Mouse (Mus musculus) neural tube, embryonic 14.5 days (tissue): ENCODE measurements at regions not wholly inside any gene's neighbourhood (a gene's known extent, or its start where the extent isn't known, plus 50 kb on each side); places are given as distances from the start of the nearest gene placed in this dataset.
A peak's percentile ranks its signal among the peaks of the same experiment; 100 is the strongest.

Experiments
- ATAC-seq: fragments of 200-750 bp; cut with Nextera tagmentation; 2 replicates; pipeline ENCODE4 v1.8.0; 2017; ENCODE audit warnings: low read depth, mild to moderate bottlenecking, moderate TSS enrichment, moderate library complexity
- H3K27ac ChIP-seq: fragments of 300-500 bp; sonication (generic); 2 replicates; pipeline ENCODE4 v1.5.1; 2014; ENCODE audit warnings: low read depth, mild to moderate bottlenecking, control low read depth, low read length, moderate library complexity, mixed read lengths
- H3K27me3 ChIP-seq: fragments of 300-500 bp; sonication (generic); 2 replicates; pipeline ENCODE4 v1.6.1; 2014; ENCODE audit warnings: low read length; ENCODE audit not compliant: control insufficient read depth, insufficient read depth
- H3K36me3 ChIP-seq: fragments of 300-500 bp; sonication (generic); 2 replicates; pipeline ENCODE4 v1.6.1; 2014; ENCODE audit warnings: low read length, mixed read lengths; ENCODE audit not compliant: control insufficient read depth, insufficient read depth
- H3K4me1 ChIP-seq: fragments of 300-500 bp; sonication (generic); 2 replicates; pipeline ENCODE4 v1.6.1; 2014; ENCODE audit warnings: low read length; ENCODE audit not compliant: control insufficient read depth, insufficient read depth
- H3K4me2 ChIP-seq: fragments of 300-500 bp; sonication (generic); 2 replicates; pipeline ENCODE4 v1.6.1; 2014; ENCODE audit warnings: mild to moderate bottlenecking, low read depth, low read length, control low read depth
- H3K4me3 ChIP-seq: fragments of 300-500 bp; sonication (generic); 2 replicates; pipeline ENCODE4 v1.5.1; 2014; ENCODE audit warnings: low read depth, low read length, control low read depth, mixed read lengths
- H3K9ac ChIP-seq: fragments of 300-500 bp; sonication (generic); replicated peaks from 2 replicates; pipeline ENCODE4 v1.6.1; 2014; ENCODE audit warnings: low read depth, mild to moderate bottlenecking, control low read depth, low read length, mixed read lengths
- H3K9me3 ChIP-seq: fragments of 300-500 bp; sonication (generic); 2 replicates; pipeline ENCODE4 v1.6.1; 2016; ENCODE audit warnings: low read length; ENCODE audit not compliant: control insufficient read depth
- WGBS: fragments of 180-500 bp; shearing (Covaris S2); extraction: QIAGEN DNeasy Blood & Tissue Kit; methylation state at CpG from one replicate; pipeline ENCODE4 v1.1.7; 2014; 5-methylcytosine and 5-hydroxymethylcytosine counted together

- Histone ChIP-seq H3K9me3 (no peaks in the 10 kb centered on the region), H3K4me2 (no peak overlapping the region), H3K9ac (no peak overlapping the region), H3K4me3 (no peak overlapping the region), H3K4me1 (0 out of 2 replicates have a peak, but pooled peaks cover 3% of the 10 kb centered on the region), H3K36me3 (no peaks in the 10 kb centered on the region), H3K27me3 (no peaks in the 10 kb centered on the region), H3K27ac (no peak overlapping the region)
- no peak for ATAC-seq
- WGBS, result 58% methylated on average over 1 of the region's 1 CpGs
Measured at GRCm38 (mm10) chr1:104424796-104425195, 343.5 kb upstream of the Cdh20 start.

GRCm38 (mm10) chr1:104425307-104425706, 343.0 kb upstream of the Cdh20 start:
- Histone ChIP-seq H3K4me3 (no peak overlapping the region), H3K27me3 (no peaks in the 10 kb centered on the region), H3K9me3 (no peaks in the 10 kb centered on the region), H3K4me1 (0 out of 2 replicates have a peak, but pooled peaks cover 3% of the 10 kb centered on the region), H3K27ac (no peak overlapping the region), H3K9ac (no peak overlapping the region), H3K36me3 (no peaks in the 10 kb centered on the region), H3K4me2 (no peak overlapping the region)
- peak; percentile 98 for ATAC-seq
- WGBS, result 21% methylated on average over 1 of the region's 1 CpGs

GRCm38 (mm10) chr1:104449678-104450077, 318.7 kb upstream of the Cdh20 start:
- Histone ChIP-seq H3K27me3 (no peaks in the 10 kb centered on the region), H3K9me3 (no peaks in the 10 kb centered on the region), H3K4me3 (no peak overlapping the region), H3K27ac (no peak overlapping the region), H3K9ac (no peak overlapping the region), H3K36me3 (no peaks in the 10 kb centered on the region), H3K4me1 (no peaks in the 10 kb centered on the region), H3K4me2 (no peak overlapping the region)
- ATAC-seq, result no peak
- WGBS, result 76% methylated on average over 4 of the region's 4 CpGs

DNA sequence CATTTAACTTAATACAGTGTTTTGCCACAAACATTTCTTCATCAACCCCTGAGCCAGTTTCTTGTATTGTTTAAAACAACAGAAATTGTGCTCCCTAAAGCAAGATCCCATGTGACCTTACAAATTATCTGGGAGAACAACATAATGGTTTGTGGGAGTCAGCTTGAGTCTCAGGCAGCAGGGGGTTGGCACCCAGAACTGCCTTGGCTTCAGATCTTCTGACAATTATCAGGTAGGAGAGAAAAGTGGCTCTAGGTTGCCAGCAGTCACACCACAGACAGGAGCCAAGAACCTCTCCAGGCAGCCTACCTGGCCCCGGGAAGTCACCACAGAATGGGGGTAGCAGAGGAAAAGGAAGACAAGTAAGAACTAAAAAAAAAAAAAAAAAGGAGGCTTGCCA, 299.8 kb upstream of the Cdh20 start:
- Histone ChIP-seq H3K9ac (no peak overlapping the region), H3K9me3 (no peaks in the 10 kb centered on the region), H3K27ac (no peak overlapping the region), H3K27me3 (no peaks in the 10 kb centered on the region), H3K4me1 (no peaks in the 10 kb centered on the region), H3K4me3 (no peak overlapping the region), H3K36me3 (no peaks in the 10 kb centered on the region), H3K4me2 (no peak overlapping the region)
- WGBS, result 88% methylated on average over 1 of the region's 1 CpGs
- ATAC-seq, result no peak

DNA sequence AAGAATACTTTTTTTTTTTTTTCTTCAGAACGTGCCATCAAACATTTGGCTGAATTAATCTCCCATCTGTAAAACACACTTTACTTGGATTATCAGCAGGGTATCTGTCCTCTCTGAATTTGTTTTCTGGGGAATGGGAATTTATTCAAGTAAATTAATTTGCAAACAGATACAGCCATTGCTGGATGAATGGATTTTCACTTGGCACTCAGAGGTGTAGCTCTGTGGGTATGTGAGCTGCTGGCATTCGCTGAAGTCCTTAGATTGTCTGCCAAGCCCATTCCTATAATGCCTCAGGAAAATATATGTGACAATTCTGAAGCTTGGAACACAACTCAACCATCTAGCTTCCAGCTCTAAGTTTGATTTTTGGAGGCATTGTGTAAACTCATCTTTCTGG, 288.6 kb upstream of the Cdh20 start:
- no peak for ATAC-seq
- WGBS, result 57% methylated on average over 2 of the region's 2 CpGs
- Histone ChIP-seq H3K36me3 (no peaks in the 10 kb centered on the region), H3K9me3 (no peaks in the 10 kb centered on the region), H3K4me3 (no peak overlapping the region), H3K4me1 (no peaks in the 10 kb centered on the region), H3K27me3 (no peaks in the 10 kb centered on the region), H3K4me2 (no peak overlapping the region), H3K27ac (no peak overlapping the region), H3K9ac (no peak overlapping the region)
